Mouse (Mus musculus) frontal cortex, postnatal 10 days (tissue): ENCODE measurements around the gene Pdss1.

Experiments used
- DNase-seq, 2 experiments: peaks; one replicate each; pipeline ENCODE4 v3.0.0; 2022; ENCODE audit warnings: low spot score in 2 of 2, mixed read lengths in 1 of 2

Gene Pdss1

GRCm38 (mm10) chr2:22961681-22962080, 66.4 kb downstream of the Pdss1 start:
- no peak for DNase-seq

GRCm38 (mm10) chr2:22962242-22962641, 66.9 kb downstream of the Pdss1 start:
- no peak for DNase-seq

DNA sequence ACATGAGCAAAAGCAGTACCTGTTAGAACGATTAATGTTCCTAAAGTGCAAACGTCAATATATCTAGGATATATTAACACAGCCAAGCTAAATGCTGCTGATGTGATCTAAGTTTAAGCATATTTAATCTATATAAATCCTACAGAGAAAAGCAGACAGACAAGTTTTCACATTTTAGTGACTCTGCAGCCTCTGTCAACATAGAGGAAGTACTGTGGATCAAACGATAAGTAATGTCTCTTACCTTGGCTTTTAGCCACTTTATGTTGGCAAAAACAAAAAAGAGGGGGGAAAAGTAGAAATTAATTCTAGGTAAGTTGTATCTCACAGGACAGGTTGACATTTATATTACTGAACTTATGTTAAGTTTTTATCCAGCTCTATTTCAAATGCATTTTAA, 67.6 kb downstream of the Pdss1 start:
- DNase-seq = no peak

GRCm38 (mm10) chr2:22977387-22977973, 82.2 kb downstream of the Pdss1 start:
- DNase-seq = no peak

GRCm38 (mm10) chr2:22985973-22986657, 90.8 kb downstream of the Pdss1 start:
- peak in 1 of 2 experiments; percentile 13 for DNase-seq
